Mouse (Mus musculus): ENCODE data around the gene Ncor1. TPM values are rescaled to one million over a fixed set of nuclear protein-coding genes. Genes with fewer than 3 reads are reported as not detected.

The Ncor1 gene
- polyA plus RNA-seq, 1 experiment from 2014 or later, result 149 TPM

DNA sequence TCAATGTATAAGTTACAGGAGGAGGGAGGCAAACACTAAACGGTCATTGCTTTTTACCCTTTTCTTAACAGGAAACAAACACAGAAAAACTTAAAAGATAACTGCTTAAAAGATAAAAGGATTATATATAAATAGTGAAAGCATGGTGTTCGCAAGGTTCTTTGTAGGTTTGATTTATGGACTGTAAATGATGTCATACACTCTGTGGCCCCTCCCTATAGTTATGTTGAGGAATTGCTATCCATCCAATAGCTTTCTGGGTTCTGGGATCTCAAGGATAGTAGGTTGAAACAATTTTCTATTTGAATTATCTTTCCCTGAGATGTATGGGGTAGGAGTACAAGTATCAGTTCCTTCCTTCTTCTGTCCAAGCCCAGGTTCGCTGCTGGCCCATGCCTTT is 138.2 kb downstream of the Ncor1 start:
- H3K9me3 ChIP-seq (replicated peaks; ENCODE audit: control insufficient read depth, low read length), result no peaks in the 10 kb centered on the region
- peaks cover 51% of the 10 kb centered on the region for H3K36me3 ChIP-seq (ENCODE audit: control insufficient read depth, insufficient read depth, low read length)
- H3K27ac ChIP-seq (ENCODE audit: low read depth, low read length), result no peak overlapping the region
- no peak overlapping the region for H3K9ac ChIP-seq (ENCODE audit: low read depth, low read length)
- no peak overlapping the region for H3K4me2 ChIP-seq
- H3K27me3 ChIP-seq (ENCODE audit: control insufficient read depth, insufficient read depth, low read length), result no peaks in the 10 kb centered on the region
- 90% methylated on average over 3 of the region's 3 CpGs for WGBS (ENCODE audit: insufficient replicate concordance)
- no peak overlapping the region for H3K4me3 ChIP-seq (ENCODE audit: low read depth, low read length)
- peaks cover 5% of the 10 kb centered on the region; the same call in 1 of the 2 replicates for H3K4me1 ChIP-seq (ENCODE audit: control insufficient read depth, insufficient read depth, low read length)
- no peak for ATAC-seq (replicated peaks; ENCODE audit: insufficient number of reproducible peaks, low FRiP score, low TSS enrichment)

DNA sequence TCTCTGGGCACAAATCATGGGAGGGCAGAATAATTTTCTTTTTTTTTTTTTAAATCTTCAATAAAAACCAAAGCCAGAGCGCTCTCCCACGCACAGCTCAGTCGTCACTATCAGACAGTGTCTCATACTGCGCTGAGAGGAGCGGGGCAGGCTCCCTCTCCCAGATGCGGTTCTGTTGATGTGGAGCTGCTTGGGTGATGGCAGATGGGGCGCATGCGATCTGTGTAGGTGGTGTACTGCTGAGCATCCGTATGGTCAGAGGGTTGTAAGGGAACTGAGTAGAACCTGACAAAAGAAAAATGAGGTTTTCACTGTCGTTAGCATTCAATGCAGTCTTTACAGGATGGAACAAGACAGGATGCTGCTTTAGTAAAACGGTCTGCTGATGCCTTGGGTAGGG is 140.6 kb downstream of the Ncor1 start:
- H3K4me1 ChIP-seq (ENCODE audit: control insufficient read depth, insufficient read depth, low read length), result no peaks in the 10 kb centered on the region
- WGBS (ENCODE audit: insufficient replicate concordance), result 82% methylated on average over 11 of the region's 11 CpGs
- H3K9ac ChIP-seq (ENCODE audit: low read depth, low read length), result no peak overlapping the region
- peaks cover 51% of the 10 kb centered on the region for H3K36me3 ChIP-seq (ENCODE audit: control insufficient read depth, insufficient read depth, low read length)
- no peak for ATAC-seq (replicated peaks; ENCODE audit: insufficient number of reproducible peaks, low FRiP score, low TSS enrichment)
- H3K9me3 ChIP-seq (replicated peaks; ENCODE audit: control insufficient read depth, low read length), result no peaks in the 10 kb centered on the region
- no peak overlapping the region for H3K4me2 ChIP-seq
- no peak overlapping the region for H3K27ac ChIP-seq (ENCODE audit: low read depth, low read length)
- H3K4me3 ChIP-seq (ENCODE audit: low read depth, low read length), result no peak overlapping the region
- H3K27me3 ChIP-seq (ENCODE audit: control insufficient read depth, insufficient read depth, low read length), result no peaks in the 10 kb centered on the region

- Histone ChIP-seq H3K9me3 (replicated peaks; ENCODE audit: control insufficient read depth, low read length) (no peaks in the 10 kb centered on the region), H3K27ac (ENCODE audit: low read depth, low read length) (no peak overlapping the region), H3K9ac (ENCODE audit: low read depth, low read length) (no peak overlapping the region), H3K4me3 (ENCODE audit: low read depth, low read length) (no peak overlapping the region), H3K4me2 (no peak overlapping the region), H3K4me1 (ENCODE audit: control insufficient read depth, insufficient read depth, low read length) (no peaks in the 10 kb centered on the region), H3K36me3 (ENCODE audit: control insufficient read depth, insufficient read depth, low read length) (peaks cover 34% of the 10 kb centered on the region), H3K27me3 (ENCODE audit: control insufficient read depth, insufficient read depth, low read length) (no peaks in the 10 kb centered on the region)
- ATAC-seq (replicated peaks; ENCODE audit: insufficient number of reproducible peaks, low FRiP score, low TSS enrichment), result no peak
- WGBS (ENCODE audit: insufficient replicate concordance), result 95% methylated on average over 5 of the region's 5 CpGs
Measured at GRCm38 (mm10) chr11:62314984-62315383, 143.4 kb downstream of the Ncor1 start.

GRCm38 (mm10) chr11:62309296-62309695 is 149.0 kb downstream of the Ncor1 start:
- Histone ChIP-seq H3K4me1 (ENCODE audit: control insufficient read depth, insufficient read depth, low read length) (no peaks in the 10 kb centered on the region), H3K9me3 (replicated peaks; ENCODE audit: control insufficient read depth, low read length) (no peaks in the 10 kb centered on the region), H3K27me3 (ENCODE audit: control insufficient read depth, insufficient read depth, low read length) (no peaks in the 10 kb centered on the region), H3K4me2 (no peak overlapping the region), H3K27ac (ENCODE audit: low read depth, low read length) (no peak overlapping the region), H3K9ac (ENCODE audit: low read depth, low read length) (no peak overlapping the region), H3K4me3 (ENCODE audit: low read depth, low read length) (no peak overlapping the region), H3K36me3 (ENCODE audit: control insufficient read depth, insufficient read depth, low read length) (peaks cover 12% of the 10 kb centered on the region)
- no peak for ATAC-seq (replicated peaks; ENCODE audit: insufficient number of reproducible peaks, low FRiP score, low TSS enrichment)
- WGBS (ENCODE audit: insufficient replicate concordance), result 91% methylated on average over 2 of the region's 2 CpGs

DNA sequence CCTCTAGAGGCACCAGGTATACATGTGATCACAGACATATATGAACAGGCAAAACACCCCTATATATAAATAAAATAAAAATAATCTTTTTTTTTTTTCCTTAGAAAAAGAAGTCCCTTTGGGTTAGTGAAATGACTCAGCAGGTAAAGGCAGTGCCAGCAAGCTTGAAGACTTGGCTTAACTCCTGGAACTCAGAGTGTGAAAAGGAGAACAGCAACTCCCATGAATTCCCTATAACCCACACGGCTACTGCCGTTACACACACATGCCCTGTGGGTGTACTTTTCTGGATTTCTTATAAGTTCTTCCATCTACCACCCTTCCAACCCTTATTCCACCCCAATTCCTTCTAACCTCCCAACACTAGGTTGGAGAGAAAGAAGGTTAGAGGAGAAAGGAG is 152.5 kb downstream of the Ncor1 start:
- ATAC-seq (replicated peaks; ENCODE audit: insufficient number of reproducible peaks, low FRiP score, low TSS enrichment), result no peak
- Histone ChIP-seq H3K27ac (ENCODE audit: low read depth, low read length) (no peak overlapping the region), H3K4me2 (no peak overlapping the region), H3K9ac (ENCODE audit: low read depth, low read length) (no peak overlapping the region), H3K4me1 (ENCODE audit: control insufficient read depth, insufficient read depth, low read length) (no peaks in the 10 kb centered on the region), H3K4me3 (ENCODE audit: low read depth, low read length) (no peak overlapping the region), H3K9me3 (replicated peaks; ENCODE audit: control insufficient read depth, low read length) (no peaks in the 10 kb centered on the region), H3K36me3 (ENCODE audit: control insufficient read depth, insufficient read depth, low read length) (peaks cover 4% of the 10 kb centered on the region; the same call in 1 of the 2 replicates), H3K27me3 (ENCODE audit: control insufficient read depth, insufficient read depth, low read length) (no peaks in the 10 kb centered on the region)
- WGBS (ENCODE audit: insufficient replicate concordance), result 91% methylated on average over 2 of the region's 2 CpGs

- Histone ChIP-seq H3K36me3 (ENCODE audit: control insufficient read depth, insufficient read depth, low read length) (no peaks in the 10 kb centered on the region), H3K4me1 (ENCODE audit: control insufficient read depth, insufficient read depth, low read length) (no peaks in the 10 kb centered on the region), H3K4me2 (no peak overlapping the region), H3K4me3 (ENCODE audit: low read depth, low read length) (no peak overlapping the region), H3K9me3 (replicated peaks; ENCODE audit: control insufficient read depth, low read length) (no peaks in the 10 kb centered on the region), H3K9ac (ENCODE audit: low read depth, low read length) (no peak overlapping the region), H3K27ac (ENCODE audit: low read depth, low read length) (no peak overlapping the region), H3K27me3 (ENCODE audit: control insufficient read depth, insufficient read depth, low read length) (no peaks in the 10 kb centered on the region)
- no peak for ATAC-seq (replicated peaks; ENCODE audit: insufficient number of reproducible peaks, low FRiP score, low TSS enrichment)
- WGBS (ENCODE audit: insufficient replicate concordance), result 81% methylated on average over 6 of the region's 6 CpGs
Measured at GRCm38 (mm10) chr11:62298883-62299282, 159.5 kb downstream of the Ncor1 start.

DNA sequence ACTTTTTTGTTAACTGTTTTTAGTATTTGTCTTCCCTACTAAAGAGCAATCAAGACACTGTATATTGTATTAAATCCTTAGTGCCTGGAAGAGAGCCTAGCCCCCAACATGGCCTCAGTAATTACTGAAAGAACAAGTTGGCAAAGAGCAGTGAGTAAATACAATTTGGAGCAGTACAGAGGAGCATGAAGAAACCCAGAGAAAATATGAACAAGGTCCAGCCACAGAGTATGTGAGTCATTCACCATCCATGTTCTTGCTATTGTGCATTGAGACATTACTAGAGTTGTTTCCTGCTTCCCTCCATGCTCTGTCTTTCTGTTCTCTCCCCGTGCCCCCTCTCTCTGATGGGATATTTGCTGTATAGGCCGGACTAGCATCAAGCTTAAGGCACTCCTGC is 164.2 kb downstream of the Ncor1 start:
- H3K4me3 ChIP-seq (ENCODE audit: low read depth, low read length), result no peak overlapping the region
- H3K4me1 ChIP-seq (ENCODE audit: control insufficient read depth, insufficient read depth, low read length), result no peaks in the 10 kb centered on the region
- H3K27ac ChIP-seq (ENCODE audit: low read depth, low read length), result no peak overlapping the region
- H3K36me3 ChIP-seq (ENCODE audit: control insufficient read depth, insufficient read depth, low read length), result 0 out of 2 replicates have a peak, but pooled peaks cover 2% of the 10 kb centered on the region
- no peak for ATAC-seq (replicated peaks; ENCODE audit: insufficient number of reproducible peaks, low FRiP score, low TSS enrichment)
- 90% methylated on average over 2 of the region's 2 CpGs for WGBS (ENCODE audit: insufficient replicate concordance)
- H3K27me3 ChIP-seq (ENCODE audit: control insufficient read depth, insufficient read depth, low read length), result no peaks in the 10 kb centered on the region
- H3K9me3 ChIP-seq (replicated peaks; ENCODE audit: control insufficient read depth, low read length), result no peaks in the 10 kb centered on the region
- H3K4me2 ChIP-seq, result no peak overlapping the region
- H3K9ac ChIP-seq (ENCODE audit: low read depth, low read length), result no peak overlapping the region

DNA sequence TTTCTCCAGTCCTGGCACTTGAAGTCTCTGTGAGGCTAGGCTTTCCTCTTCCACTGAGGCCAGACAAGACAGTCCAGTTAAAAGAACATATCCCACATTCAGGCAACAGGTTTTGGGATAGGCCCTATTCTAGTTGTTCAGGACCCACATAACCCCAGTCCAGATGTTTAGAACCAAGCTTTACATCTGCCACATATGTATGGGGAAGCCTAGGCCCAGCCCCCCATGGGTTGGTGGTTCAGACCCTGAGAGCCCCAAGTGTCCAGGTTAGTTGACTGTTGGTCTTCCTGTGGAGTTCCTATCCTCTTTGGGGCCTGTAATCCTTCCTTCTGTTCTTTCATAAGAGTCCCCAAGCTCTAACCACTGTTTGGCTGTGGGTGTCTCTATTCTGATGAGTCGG is 170.6 kb downstream of the Ncor1 start:
- 89% methylated on average over 1 of the region's 1 CpGs for WGBS (ENCODE audit: insufficient replicate concordance)
- Histone ChIP-seq H3K4me3 (ENCODE audit: low read depth, low read length) (no peak overlapping the region), H3K9ac (ENCODE audit: low read depth, low read length) (no peak overlapping the region), H3K27ac (ENCODE audit: low read depth, low read length) (no peak overlapping the region), H3K4me1 (ENCODE audit: control insufficient read depth, insufficient read depth, low read length) (no peaks in the 10 kb centered on the region), H3K4me2 (no peak overlapping the region), H3K27me3 (ENCODE audit: control insufficient read depth, insufficient read depth, low read length) (no peaks in the 10 kb centered on the region), H3K36me3 (ENCODE audit: control insufficient read depth, insufficient read depth, low read length) (no peaks in the 10 kb centered on the region), H3K9me3 (replicated peaks; ENCODE audit: control insufficient read depth, low read length) (no peaks in the 10 kb centered on the region)
- no peak for ATAC-seq (replicated peaks; ENCODE audit: insufficient number of reproducible peaks, low FRiP score, low TSS enrichment)

- Histone ChIP-seq H3K9ac (ENCODE audit: low read depth, low read length) (no peak overlapping the region), H3K36me3 (ENCODE audit: control insufficient read depth, insufficient read depth, low read length) (no peaks in the 10 kb centered on the region), H3K4me3 (ENCODE audit: low read depth, low read length) (no peak overlapping the region), H3K27ac (ENCODE audit: low read depth, low read length) (no peak overlapping the region), H3K9me3 (replicated peaks; ENCODE audit: control insufficient read depth, low read length) (no peaks in the 10 kb centered on the region), H3K27me3 (ENCODE audit: control insufficient read depth, insufficient read depth, low read length) (no peaks in the 10 kb centered on the region), H3K4me1 (ENCODE audit: control insufficient read depth, insufficient read depth, low read length) (no peaks in the 10 kb centered on the region; the same call in 1 of the 2 replicates), H3K4me2 (no peak overlapping the region)
- ATAC-seq (replicated peaks; ENCODE audit: insufficient number of reproducible peaks, low FRiP score, low TSS enrichment), result no peak
- WGBS (ENCODE audit: insufficient replicate concordance), result 81% methylated on average over 8 of the region's 8 CpGs
Measured at GRCm38 (mm10) chr11:62285020-62285419, 173.3 kb downstream of the Ncor1 start.

Measured in heart, embryonic 11.5 days (tissue).